Mouse (Mus musculus) retina, adult 2 months (tissue): ENCODE data around the gene Cish.
"Not testable (repeated sequence)": the region's sequence is repeated elsewhere in the genome, so short reads cannot be mapped to it uniquely, and the experiment has no call there.

Experiments
- DNase-seq: peaks from one replicate; pipeline ENCODE4 v3.0.0-alpha.2; 2012; ENCODE audit warnings: low read depth, low spot score

Cish gene

GRCm38 (mm10) chr9:107298059-107298780 is 2.4 kb downstream of the Cish start:
- DNase-seq, result no peak

- no peak for DNase-seq
Measured at GRCm38 (mm10) chr9:107298876-107299275, 3.0 kb downstream of the Cish start.

GRCm38 (mm10) chr9:107299783-107300182 is 4.0 kb downstream of the Cish start:
- no peak for DNase-seq

- no peak for DNase-seq
Measured at GRCm38 (mm10) chr9:107300224-107300973, 4.6 kb downstream of the Cish start.

- DNase-seq, result no peak
Measured at GRCm38 (mm10) chr9:107301554-107302331, 5.9 kb downstream of the Cish start.

GRCm38 (mm10) chr9:107302592-107302991 is 6.8 kb downstream of the Cish start:
- no peak for DNase-seq

GRCm38 (mm10) chr9:107303121-107303820 is 7.4 kb downstream of the Cish start:
- no peak for DNase-seq

GRCm38 (mm10) chr9:107303900-107304299 is 8.1 kb downstream of the Cish start:
- DNase-seq, result no peak

GRCm38 (mm10) chr9:107304383-107304782 is 8.6 kb downstream of the Cish start:
- DNase-seq, result no peak

- DNase-seq, result no peak
Measured at GRCm38 (mm10) chr9:107305012-107305411, 9.2 kb downstream of the Cish start.

- no peak for DNase-seq
Measured at GRCm38 (mm10) chr9:107305601-107306542, 10.0 kb downstream of the Cish start.

GRCm38 (mm10) chr9:107306673-107307072 is 10.8 kb downstream of the Cish start:
- DNase-seq, result not testable (repeated sequence)

- DNase-seq, result no peak
Measured at GRCm38 (mm10) chr9:107307099-107307872, 11.5 kb downstream of the Cish start.

GRCm38 (mm10) chr9:107307886-107308285 is 12.1 kb downstream of the Cish start:
- no peak for DNase-seq

- no peak for DNase-seq
Measured at GRCm38 (mm10) chr9:107308346-107309000, 12.6 kb downstream of the Cish start.

- DNase-seq, result no peak
Measured at GRCm38 (mm10) chr9:107309171-107309570, 13.3 kb downstream of the Cish start.

GRCm38 (mm10) chr9:107309600-107309999 is 13.8 kb downstream of the Cish start:
- DNase-seq, result no peak

- no peak for DNase-seq
Measured at GRCm38 (mm10) chr9:107312811-107313584, 17.2 kb downstream of the Cish start.
